Mouse (Mus musculus) kidney, embryonic 16.5 days (tissue): ENCODE data around the gene Mdc1. TPM values are rescaled to one million over a fixed set of nuclear protein-coding genes. Genes with fewer than 3 reads are reported as not detected.
"Not testable (repeated sequence)": the region's sequence is repeated elsewhere in the genome, so short reads cannot be mapped to it uniquely, and the experiment has no call there.

ENCODE experiments used
- ATAC-seq: fragments of 200-750 bp; cut with Nextera tagmentation; 2 replicates; pipeline ENCODE4 v1.8.0; 2017; ENCODE audit warnings: moderate TSS enrichment; ENCODE audit not compliant: low FRiP score, low TSS enrichment
- H3K27ac ChIP-seq: fragments of 300-500 bp; sonication (generic); 2 replicates; pipeline ENCODE4 v1.5.1; 2014; ENCODE audit warnings: low read length
- H3K27me3 ChIP-seq: fragments of 300-500 bp; sonication (generic); 2 replicates; pipeline ENCODE4 v1.6.1; 2014; ENCODE audit warnings: low read length, control low read depth, mixed read lengths; ENCODE audit not compliant: insufficient read depth
- H3K36me3 ChIP-seq: fragments of 300-500 bp; sonication (generic); 2 replicates; pipeline ENCODE4 v1.6.1; 2014; ENCODE audit warnings: low read length, control low read depth, mixed read lengths; ENCODE audit not compliant: insufficient read depth
- H3K4me1 ChIP-seq: fragments of 300-500 bp; sonication (generic); 2 replicates; pipeline ENCODE4 v1.6.1; 2014; ENCODE audit warnings: low read length, control low read depth, mixed read lengths; ENCODE audit not compliant: insufficient read depth
- H3K4me2 ChIP-seq: fragments of 300-500 bp; sonication (generic); replicated peaks from 2 replicates; pipeline ENCODE4 v1.6.1; 2014; ENCODE audit warnings: low read depth, low read length
- H3K4me3 ChIP-seq: fragments of 300-500 bp; sonication (generic); 2 replicates; pipeline ENCODE4 v1.5.1; 2014; ENCODE audit warnings: mild to moderate bottlenecking, low read length
- H3K9ac ChIP-seq: fragments of 300-500 bp; sonication (generic); replicated peaks from 2 replicates; pipeline ENCODE4 v1.6.1; 2014; ENCODE audit warnings: low read length
- H3K9me3 ChIP-seq: fragments of 300-500 bp; sonication (generic); 2 replicates; pipeline ENCODE4 v1.6.1; 2016; ENCODE audit warnings: low read length, control low read depth
- WGBS: fragments of 180-500 bp; shearing (Covaris S2); extraction: QIAGEN DNeasy Blood & Tissue Kit; methylation state at CpG from one replicate; pipeline ENCODE4 v1.1.7; 2014; 5-methylcytosine and 5-hydroxymethylcytosine counted together
- polyA plus RNA-seq: library from polyadenylated mRNA; unstranded; fragments of >200 nt; fragmentation: Nextera tagmentation; extraction: Ambion mirVana; gene quantifications from 2 replicates; pipeline ENCODE4 v1.2.1, GENCODE M21; 2015

Mdc1 gene
- polyA plus RNA-seq, 1 experiment from 2014 or later = 16.7 TPM

DNA sequence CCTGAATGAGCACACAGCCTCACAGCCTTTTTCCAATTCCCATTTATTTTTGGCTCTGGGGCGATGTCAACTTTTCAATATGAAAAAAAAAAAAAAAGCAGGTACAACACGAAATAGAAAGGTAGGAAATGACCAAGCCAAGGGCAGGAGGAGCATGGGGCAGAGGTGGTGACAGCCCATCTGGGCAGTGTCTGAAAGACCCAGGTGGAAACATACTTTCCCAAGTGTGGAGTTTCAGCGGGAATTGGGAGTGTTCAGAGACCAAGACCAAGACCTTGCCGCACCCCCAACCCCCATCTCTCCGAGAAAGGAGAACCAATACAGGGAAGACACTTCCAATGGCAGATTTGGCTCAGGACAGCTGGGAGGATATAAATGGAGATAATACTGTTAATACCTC is 7.4 kb upstream of the Mdc1 start:
- Histone ChIP-seq H3K27ac (no peak overlapping the region; the same call in 1 of the 2 replicates), H3K9me3 (no peaks in the 10 kb centered on the region), H3K4me3 (peak overlapping the region; percentile 13; the same call in 1 of the 2 replicates), H3K9ac (0 out of 2 replicates have a peak overlapping the region, but pooled peaks have one; percentile 20), H3K27me3 (no peaks in the 10 kb centered on the region), H3K4me2 (no peak overlapping the region), H3K36me3 (peaks cover 44% of the 10 kb centered on the region), H3K4me1 (peaks cover 36% of the 10 kb centered on the region)
- WGBS = 59% methylated on average over 5 of the region's 5 CpGs
- ATAC-seq = no peak

DNA sequence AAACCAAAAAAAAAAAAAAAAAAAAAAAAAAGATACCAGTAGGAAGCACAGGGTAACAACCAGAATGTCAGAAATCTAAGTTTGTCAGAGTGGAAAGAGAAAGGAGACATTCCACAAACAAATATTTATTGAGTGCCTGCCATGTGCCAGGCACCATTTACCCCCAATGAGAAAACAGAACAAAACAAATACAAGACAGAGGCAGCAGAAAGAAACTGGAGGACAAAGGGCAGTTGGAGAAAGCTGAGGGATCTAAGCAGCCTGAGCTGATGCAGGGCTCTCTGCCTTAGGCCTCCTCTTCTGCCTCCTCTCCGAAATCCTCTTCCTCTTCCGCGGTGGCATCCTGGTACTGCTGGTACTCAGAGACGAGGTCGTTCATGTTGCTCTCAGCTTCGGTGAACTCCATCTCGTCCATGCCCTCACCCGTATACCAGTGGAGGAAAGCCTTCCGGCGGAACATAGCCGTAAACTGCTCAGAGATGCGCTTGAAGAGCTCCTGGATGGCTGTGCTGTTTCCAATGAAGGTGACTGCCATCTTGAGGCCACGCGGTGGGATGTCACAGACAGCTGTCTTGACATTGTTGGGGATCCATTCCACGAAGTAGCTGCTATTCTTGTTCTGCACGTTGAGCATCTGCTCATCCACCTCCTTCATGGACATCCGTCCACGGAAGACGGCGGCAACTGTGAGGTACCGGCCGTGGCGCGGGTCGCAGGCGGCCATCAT is 6.5 kb upstream of the Mdc1 start:
- H3K27me3 ChIP-seq = no peaks in the 10 kb centered on the region
- H3K4me1 ChIP-seq = peaks cover 42% of the 10 kb centered on the region
- H3K9ac ChIP-seq = peak overlapping the region; percentile 41
- 67% methylated on average over 26 of the region's 26 CpGs for WGBS
- H3K9me3 ChIP-seq = no peaks in the 10 kb centered on the region
- peaks cover 44% of the 10 kb centered on the region for H3K36me3 ChIP-seq
- H3K27ac ChIP-seq = no peak overlapping the region
- peak overlapping the region; percentile 74 for H3K4me2 ChIP-seq
- no peak for ATAC-seq
- H3K4me3 ChIP-seq = peak overlapping the region; percentile 97

DNA sequence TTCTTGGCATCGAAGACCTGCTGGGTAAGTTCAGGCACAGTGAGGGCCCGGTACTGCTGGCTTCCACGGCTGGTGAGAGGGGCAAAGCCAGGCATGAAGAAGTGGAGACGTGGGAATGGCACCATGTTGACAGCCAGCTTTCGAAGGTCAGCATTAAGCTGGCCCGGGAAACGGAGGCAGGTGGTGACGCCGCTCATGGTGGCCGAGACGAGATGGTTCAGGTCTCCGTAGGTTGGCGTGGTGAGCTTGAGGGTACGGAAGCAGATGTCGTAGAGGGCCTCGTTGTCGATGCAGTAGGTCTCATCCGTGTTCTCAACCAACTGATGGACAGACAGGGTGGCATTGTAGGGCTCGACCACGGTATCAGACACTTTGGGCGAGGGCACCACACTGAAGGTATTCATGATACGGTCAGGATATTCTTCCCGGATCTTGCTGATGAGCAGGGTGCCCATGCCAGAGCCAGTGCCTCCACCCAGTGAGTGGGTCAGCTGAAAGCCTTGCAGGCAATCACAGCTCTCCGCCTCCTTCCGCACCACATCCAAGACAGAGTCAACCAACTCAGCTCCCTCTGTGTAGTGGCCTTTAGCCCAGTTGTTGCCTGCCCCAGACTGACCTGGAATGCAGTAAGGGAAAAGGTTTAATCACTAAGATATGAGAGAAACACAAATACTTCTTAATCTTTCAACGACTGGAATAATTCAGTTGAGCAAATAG is 5.7 kb upstream of the Mdc1 start:
- H3K9ac ChIP-seq = peak overlapping the region; percentile 99
- H3K4me3 ChIP-seq = peak overlapping the region; percentile 97
- peaks cover 44% of the 10 kb centered on the region for H3K36me3 ChIP-seq
- H3K9me3 ChIP-seq = no peaks in the 10 kb centered on the region
- H3K4me2 ChIP-seq = peak overlapping the region; percentile 74
- H3K27ac ChIP-seq = no peak overlapping the region
- no peaks in the 10 kb centered on the region for H3K27me3 ChIP-seq
- H3K4me1 ChIP-seq = peaks cover 35% of the 10 kb centered on the region
- WGBS = 68% methylated on average over 26 of the region's 26 CpGs
- ATAC-seq = no peak

DNA sequence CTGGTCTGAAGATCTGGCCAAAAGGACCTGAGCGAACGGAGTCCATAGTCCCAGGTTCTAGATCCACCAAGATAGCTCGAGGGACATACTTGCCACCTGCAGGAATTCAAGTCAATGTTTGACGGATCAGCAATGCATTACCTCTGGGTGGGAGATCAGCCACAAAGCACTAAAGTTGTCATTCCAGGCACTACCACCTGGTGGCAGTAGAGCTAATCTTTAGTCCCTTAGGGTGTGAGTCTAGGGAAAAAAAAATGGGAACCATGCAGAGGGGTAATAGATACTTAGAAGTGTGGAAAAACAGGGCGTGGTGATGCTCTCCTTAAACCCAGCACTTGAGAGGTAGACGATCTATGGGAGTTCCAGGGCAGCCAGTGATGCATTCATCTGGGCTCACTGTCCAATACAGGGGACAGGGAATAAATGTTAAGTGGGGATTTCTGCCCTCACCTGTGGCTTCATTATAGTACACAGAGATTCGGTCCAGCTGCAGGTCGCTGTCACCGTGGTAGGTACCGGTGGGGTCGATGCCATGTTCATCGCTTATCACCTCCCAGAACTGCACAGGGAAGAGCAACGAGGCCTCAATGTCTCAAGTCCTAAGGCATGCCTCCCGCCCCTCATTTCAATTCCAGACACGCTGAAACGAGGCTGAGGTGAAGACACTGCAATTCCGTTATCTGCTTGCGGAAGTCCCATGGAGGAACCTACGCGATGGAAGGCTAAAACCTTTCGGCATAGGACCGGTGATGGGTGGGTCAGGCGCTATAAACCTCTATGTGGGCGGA is 4.9 kb upstream of the Mdc1 start:
- H3K4me3 ChIP-seq = peak overlapping the region; percentile 97
- peak overlapping the region; percentile 74 for H3K4me2 ChIP-seq
- peaks cover 35% of the 10 kb centered on the region for H3K4me1 ChIP-seq
- 0 out of 2 replicates have a peak, but pooled peaks have one; percentile 2 for ATAC-seq
- peak overlapping the region; percentile 99 for H3K9ac ChIP-seq
- 5% methylated on average over 24 of the region's 24 CpGs for WGBS
- H3K27me3 ChIP-seq = no peaks in the 10 kb centered on the region
- no peaks in the 10 kb centered on the region for H3K9me3 ChIP-seq
- H3K27ac ChIP-seq = peak overlapping the region; percentile 99
- H3K36me3 ChIP-seq = peaks cover 42% of the 10 kb centered on the region

DNA sequence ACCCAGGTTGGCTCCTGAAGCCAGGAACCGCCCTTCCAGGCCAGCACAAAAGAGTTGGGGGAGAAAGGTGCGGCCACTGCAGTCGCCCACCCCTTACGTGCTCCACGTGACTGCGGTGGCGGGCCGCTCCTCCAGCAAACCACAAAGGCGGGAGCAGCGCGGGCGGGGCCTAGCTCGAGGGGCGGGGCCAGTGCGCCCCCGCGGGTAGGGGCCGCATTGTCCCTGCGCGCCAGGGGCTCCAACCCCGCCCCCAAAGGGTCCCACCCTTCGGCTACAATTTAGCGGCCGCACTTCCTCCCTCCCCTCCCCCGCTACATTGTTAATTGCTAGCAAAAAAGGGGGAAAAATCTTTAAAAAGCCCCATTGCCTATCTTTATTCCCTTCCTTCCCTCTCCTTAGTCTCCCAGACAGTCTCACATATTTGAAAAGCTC is 4.3 kb upstream of the Mdc1 start:
- peak overlapping the region; percentile 97 for H3K4me3 ChIP-seq
- peak overlapping the region; percentile 99 for H3K9ac ChIP-seq
- H3K4me2 ChIP-seq = peak overlapping the region; percentile 74
- H3K27ac ChIP-seq = peak overlapping the region; percentile 99
- peak; percentile 35 for ATAC-seq
- 0% methylated on average over 22 of the region's 25 CpGs for WGBS
- H3K27me3 ChIP-seq = no peaks in the 10 kb centered on the region
- no peaks in the 10 kb centered on the region for H3K9me3 ChIP-seq
- peaks cover 38% of the 10 kb centered on the region for H3K4me1 ChIP-seq
- peaks cover 42% of the 10 kb centered on the region for H3K36me3 ChIP-seq

DNA sequence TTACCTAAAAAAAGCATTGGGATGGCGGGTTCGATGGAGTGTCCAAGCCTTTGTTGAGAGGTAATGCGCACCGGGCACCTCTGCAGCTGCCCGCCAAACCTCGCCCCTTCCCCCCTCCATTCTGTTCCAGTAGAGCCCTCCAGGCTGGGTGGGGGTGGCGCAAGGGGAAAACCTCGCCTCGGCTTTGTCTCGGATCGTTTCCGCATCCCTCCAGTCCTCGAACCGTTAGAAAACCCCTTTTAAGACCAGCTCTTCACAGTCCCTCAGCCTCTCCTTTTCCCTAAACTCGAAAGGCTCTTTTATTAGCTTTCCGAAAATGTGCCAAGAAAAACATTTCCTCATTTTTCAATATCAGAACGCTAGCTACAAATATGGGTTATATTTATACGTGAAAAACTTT is 3.8 kb upstream of the Mdc1 start:
- Histone ChIP-seq H3K4me2 (peak overlapping the region; percentile 74), H3K4me3 (peak overlapping the region; percentile 97), H3K27ac (peak overlapping the region; percentile 99), H3K27me3 (no peaks in the 10 kb centered on the region), H3K9me3 (no peaks in the 10 kb centered on the region), H3K9ac (peak overlapping the region; percentile 99), H3K36me3 (peaks cover 39% of the 10 kb centered on the region), H3K4me1 (peaks cover 42% of the 10 kb centered on the region)
- no peak for ATAC-seq
- under 1% methylated on average over 18 of the region's 18 CpGs for WGBS

DNA sequence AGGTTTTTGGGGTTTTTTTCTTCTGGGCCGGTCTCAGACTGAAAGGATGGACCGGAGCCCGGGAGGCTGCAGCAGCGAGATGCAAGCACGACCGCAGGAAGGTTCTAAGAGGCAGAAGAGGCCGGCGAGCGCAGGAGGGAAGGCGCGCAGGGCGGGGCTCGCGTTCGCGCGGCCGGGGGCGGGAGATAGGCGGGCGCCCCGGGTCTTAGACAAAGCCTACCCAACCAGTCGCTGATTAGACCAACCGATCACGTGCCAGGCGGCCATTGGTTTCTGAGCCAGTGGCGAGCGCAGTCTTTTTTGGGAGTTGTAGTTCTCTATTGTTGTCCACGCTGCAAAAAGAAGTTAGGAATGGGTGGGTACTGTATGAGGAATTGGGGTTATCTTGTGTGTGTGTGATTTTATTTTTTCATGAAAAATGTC is 3.2 kb upstream of the Mdc1 start, which contains the start of gene Tubb5:
Gene Tubb5 (minus strand): TSS at position 185 of the 423 bp plus-strand sequence.
- peaks cover 46% of the 10 kb centered on the region for H3K4me1 ChIP-seq
- WGBS = under 1% methylated on average over 29 of the region's 29 CpGs
- peak; percentile 85 for ATAC-seq
- peak within 1 kb of the TSS; percentile 74 for H3K4me2 ChIP-seq
- H3K27ac ChIP-seq = peak within 1 kb of the TSS; percentile 99
- H3K27me3 ChIP-seq = no peaks in the 10 kb centered on the region
- H3K36me3 ChIP-seq = peaks cover 35% of the 10 kb centered on the region
- H3K9ac ChIP-seq = peak within 1 kb of the TSS; percentile 99
- no peaks in the 10 kb centered on the region for H3K9me3 ChIP-seq
- H3K4me3 ChIP-seq = peak within 1 kb of the TSS; percentile 97

DNA sequence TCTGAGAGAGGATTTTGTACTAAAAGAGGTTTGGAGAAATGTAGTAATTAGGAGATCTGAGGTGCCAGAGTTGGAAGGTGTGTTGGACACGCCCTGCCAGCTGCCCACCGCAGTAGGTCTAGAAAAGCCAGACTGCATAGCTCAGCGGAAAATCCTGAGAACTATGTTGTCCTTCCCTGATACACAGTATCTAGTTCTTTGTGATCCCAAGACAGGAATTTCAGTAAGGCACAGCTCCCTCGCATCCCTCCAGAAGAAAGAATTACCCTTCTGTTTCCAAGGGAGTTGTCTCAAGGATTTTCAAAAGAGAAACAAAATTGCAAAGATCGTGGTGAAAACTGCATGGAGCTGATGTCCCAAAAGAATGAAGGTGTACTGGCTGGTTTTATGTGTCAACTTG is 2.7 kb upstream of the Mdc1 start:
- ATAC-seq = no peak
- peak overlapping the region; percentile 96 for H3K27ac ChIP-seq
- H3K4me1 ChIP-seq = peaks cover 46% of the 10 kb centered on the region
- H3K27me3 ChIP-seq = no peaks in the 10 kb centered on the region
- H3K9ac ChIP-seq = peak overlapping the region; percentile 99
- no peaks in the 10 kb centered on the region for H3K9me3 ChIP-seq
- H3K36me3 ChIP-seq = peaks cover 30% of the 10 kb centered on the region
- WGBS = under 1% methylated on average over 5 of the region's 5 CpGs
- H3K4me2 ChIP-seq = peak overlapping the region; percentile 66
- peak overlapping the region; percentile 97 for H3K4me3 ChIP-seq

DNA sequence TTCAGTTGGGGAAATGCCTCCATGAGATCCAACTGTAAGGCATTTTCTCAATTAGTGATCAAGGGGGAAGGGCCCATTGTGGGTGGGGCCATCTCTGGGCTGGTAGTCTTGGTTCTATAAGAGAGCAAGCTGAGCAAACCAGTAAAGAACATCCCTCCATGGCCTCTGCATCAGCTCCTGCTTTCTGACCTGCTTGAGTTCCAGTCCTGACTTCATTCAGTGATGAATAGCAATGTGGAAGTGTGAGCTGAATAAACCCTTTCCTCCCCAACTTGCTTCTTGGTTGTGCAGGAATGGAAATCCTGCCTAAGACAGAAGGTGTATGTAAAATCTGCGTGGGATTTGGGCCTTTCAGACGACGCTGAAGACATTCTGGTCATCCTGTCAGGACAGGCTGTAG is 2.3 kb upstream of the Mdc1 start:
- Histone ChIP-seq H3K36me3 (peaks cover 26% of the 10 kb centered on the region), H3K4me3 (peak overlapping the region; percentile 97), H3K4me2 (peak overlapping the region; percentile 66), H3K9ac (peak overlapping the region; percentile 99), H3K4me1 (peaks cover 41% of the 10 kb centered on the region), H3K27ac (peak overlapping the region; percentile 96)
- not testable (repeated sequence) for ATAC-seq, H3K9me3 ChIP-seq, H3K27me3 ChIP-seq
- 42% methylated on average over 3 of the region's 3 CpGs for whole genome bisulfite sequencing
